8 mouse cellular contexts compared by ENCODE assay signal in genomic region chr19:5058801-5059771, GRCm38 (mm10). TPM values are rescaled to one million over a fixed set of nuclear protein-coding genes. Genes with fewer than 3 reads are reported as not detected.
DNase-seq lines count a peak whose midpoint lies in the region; ATAC-seq lines count a peak whose summit lies in the region.

No protein-coding gene starts in this region.

- no peak for ATAC-seq in neural tube, embryonic 11.5 days (ENCODE audit: insufficient read depth, low FRiP score, low TSS enrichment)
- ATAC-seq in forebrain, embryonic 14.5 days: no peak
- ATAC-seq in neural tube, embryonic 14.5 days (ENCODE audit: low read depth): no peak

- peak overlapping the region; percentile 20; the same call in 1 of the 2 replicates for H3K9ac ChIP-seq in neural tube, embryonic 11.5 days (ENCODE audit: low read length)
- peak overlapping the region; percentile 29; the same call in 1 of the 2 replicates for H3K9ac ChIP-seq in forebrain, embryonic 14.5 days (ENCODE audit: low read length)
- 0 out of 2 replicates have a peak overlapping the region, but pooled peaks have one; percentile 7 for H3K9ac ChIP-seq in neural tube, embryonic 14.5 days (replicated peaks; ENCODE audit: low read depth, low read length)

- no peak overlapping the region for H3K4me3 ChIP-seq in neural tube, embryonic 11.5 days (ENCODE audit: low read depth, low read length)
- H3K4me3 ChIP-seq in forebrain, embryonic 14.5 days (ENCODE audit: low read depth, low read length): no peak overlapping the region
- no peak overlapping the region for H3K4me3 ChIP-seq in neural tube, embryonic 14.5 days (ENCODE audit: low read depth, low read length)

- no peak overlapping the region for H3K27ac ChIP-seq in neural tube, embryonic 11.5 days (ENCODE audit: low read depth, low read length)
- H3K27ac ChIP-seq in forebrain, embryonic 14.5 days (ENCODE audit: low read depth, low read length): no peak overlapping the region
- no peak overlapping the region for H3K27ac ChIP-seq in neural tube, embryonic 14.5 days (ENCODE audit: low read depth, low read length)

- H3K27me3 ChIP-seq in neural tube, embryonic 11.5 days (ENCODE audit: control insufficient read depth, insufficient read depth, low read length): no peaks in the 10 kb centered on the region; the same call in 1 of the 2 replicates
- no peaks in the 10 kb centered on the region for H3K27me3 ChIP-seq in forebrain, embryonic 14.5 days (replicated peaks; ENCODE audit: control insufficient read depth, insufficient read depth, low read length)
- no peaks in the 10 kb centered on the region for H3K27me3 ChIP-seq in neural tube, embryonic 14.5 days (ENCODE audit: control insufficient read depth, insufficient read depth, low read length)

- no peak for DNase-seq in neural tube, embryonic 11.5 days (ENCODE audit: low spot score)
- DNase-seq in neural tube, embryonic 10.5 days (ENCODE audit: extremely low spot score, low spot score): no peak
- no peak for DNase-seq in forebrain, embryonic 14.5 days (ENCODE audit: low spot score)
- peak; percentile 37 to 51 for DNase-seq in kidney, postnatal 25 days
- DNase-seq in cerebellum, adult 9-10 months: no peak
- no peak for DNase-seq in thymus, adult 18-20 months
- DNase-seq in layer of hippocampus, postnatal 10 days (ENCODE audit: low spot score in 2 of 2): no peak

- 17% methylated on average over 10 of the region's 10 CpGs for WGBS in neural tube, embryonic 11.5 days
- WGBS in forebrain, embryonic 14.5 days: 18% methylated on average over 10 of the region's 10 CpGs
- 19% methylated on average over 10 of the region's 10 CpGs for WGBS in neural tube, embryonic 14.5 days

- no peak overlapping the region for H3K4me2 ChIP-seq in neural tube, embryonic 11.5 days (ENCODE audit: low read depth)
- no peak overlapping the region for H3K4me2 ChIP-seq in forebrain, embryonic 14.5 days (ENCODE audit: low read length)
- no peak overlapping the region for H3K4me2 ChIP-seq in neural tube, embryonic 14.5 days (ENCODE audit: low read depth, low read length)

- 0 out of 2 replicates have a peak, but pooled peaks cover 12% of the 10 kb centered on the region for H3K4me1 ChIP-seq in neural tube, embryonic 11.5 days (ENCODE audit: control insufficient read depth, insufficient read depth, low read length)
- H3K4me1 ChIP-seq in forebrain, embryonic 14.5 days (ENCODE audit: control insufficient read depth, insufficient read depth, low read length): peaks cover 6% of the 10 kb centered on the region; the same call in 1 of the 2 replicates
- no peaks in the 10 kb centered on the region for H3K4me1 ChIP-seq in neural tube, embryonic 14.5 days (ENCODE audit: control insufficient read depth, insufficient read depth, low read length)

- no peaks in the 10 kb centered on the region for H3K9me3 ChIP-seq in neural tube, embryonic 11.5 days (ENCODE audit: control insufficient read depth, low read length)
- no peaks in the 10 kb centered on the region for H3K9me3 ChIP-seq in forebrain, embryonic 14.5 days (replicated peaks; ENCODE audit: control insufficient read depth, low read length)
- H3K9me3 ChIP-seq in neural tube, embryonic 14.5 days (ENCODE audit: control insufficient read depth, low read length): no peaks in the 10 kb centered on the region

- no peaks in the 10 kb centered on the region for H3K36me3 ChIP-seq in neural tube, embryonic 11.5 days (ENCODE audit: control insufficient read depth, insufficient read depth, low read length)
- H3K36me3 ChIP-seq in forebrain, embryonic 14.5 days (ENCODE audit: control insufficient read depth, insufficient read depth, low read length): no peaks in the 10 kb centered on the region
- no peaks in the 10 kb centered on the region for H3K36me3 ChIP-seq in neural tube, embryonic 14.5 days (ENCODE audit: control insufficient read depth, insufficient read depth, low read length)

RNA-seq across cellular contexts. Expression of gene Cd248, which starts 8.8 kb away (rescaled TPM):
- 30.1 and 34.7 TPM in 2 replicates for polyA plus RNA-seq in neural tube, embryonic 11.5 days (2014; fragmentation: Nextera tagmentation; extraction: Ambion mirVana)
- 12.5 and 16.2 TPM in 2 replicates for polyA plus RNA-seq in forebrain, embryonic 14.5 days (2014; fragmentation: Nextera tagmentation; extraction: Ambion mirVana)
- polyA plus RNA-seq in neural tube, embryonic 14.5 days (2014; fragmentation: Nextera tagmentation; extraction: Ambion mirVana): 6.3 and 26.4 TPM in 2 replicates
- total RNA-seq in layer of hippocampus, postnatal 10 days (2021): 10 to 100 TPM in 1 of 2 experiments, 1 to 10 TPM in 1; 9.9 to 10.2 TPM

RNA-seq across cellular contexts. Expression of gene Rin1, which starts 8.8 kb away (rescaled TPM):
- 1.1 and 2.3 TPM in 2 replicates for polyA plus RNA-seq in neural tube, embryonic 11.5 days (2014; fragmentation: Nextera tagmentation; extraction: Ambion mirVana)
- 1.3 and 1.4 TPM in 2 replicates for polyA plus RNA-seq in forebrain, embryonic 14.5 days (2014; fragmentation: Nextera tagmentation; extraction: Ambion mirVana)
- 0.62 and 0.86 TPM in 2 replicates for polyA plus RNA-seq in neural tube, embryonic 14.5 days (2014; fragmentation: Nextera tagmentation; extraction: Ambion mirVana)
- 10 to 100 TPM; 26.4 to 26.6 TPM for total RNA-seq in layer of hippocampus, postnatal 10 days (2021)

RNA-seq across cellular contexts. Expression of gene Brms1, which starts 17.9 kb away (rescaled TPM):
- polyA plus RNA-seq in neural tube, embryonic 11.5 days (2014; fragmentation: Nextera tagmentation; extraction: Ambion mirVana): 65.5 and 78.9 TPM in 2 replicates
- polyA plus RNA-seq in forebrain, embryonic 14.5 days (2014; fragmentation: Nextera tagmentation; extraction: Ambion mirVana): 56.2 and 56.8 TPM in 2 replicates
- polyA plus RNA-seq in neural tube, embryonic 14.5 days (2014; fragmentation: Nextera tagmentation; extraction: Ambion mirVana): 21.4 and 34.1 TPM in 2 replicates
- 10 to 100 TPM in 1 of 2 experiments, 1 to 10 TPM in 1; 8.7 to 11.9 TPM for total RNA-seq in layer of hippocampus, postnatal 10 days (2021)

RNA-seq across cellular contexts. Expression of gene AC124502.3, which starts 20.4 kb away (rescaled TPM):
- polyA plus RNA-seq in neural tube, embryonic 11.5 days (2014; fragmentation: Nextera tagmentation; extraction: Ambion mirVana): 1.2 and 2.8 TPM in 2 replicates
- polyA plus RNA-seq in forebrain, embryonic 14.5 days (2014; fragmentation: Nextera tagmentation; extraction: Ambion mirVana): 1.2 and 1.7 TPM in 2 replicates
- 2.1 and 3.0 TPM in 2 replicates for polyA plus RNA-seq in neural tube, embryonic 14.5 days (2014; fragmentation: Nextera tagmentation; extraction: Ambion mirVana)
- 1 to 10 TPM; 3.4 to 6.9 TPM for total RNA-seq in layer of hippocampus, postnatal 10 days (2021)

RNA-seq across cellular contexts. Expression of gene B4gat1, which starts 20.5 kb away (rescaled TPM):
- 37.9 and 39.8 TPM in 2 replicates for polyA plus RNA-seq in neural tube, embryonic 11.5 days (2014; fragmentation: Nextera tagmentation; extraction: Ambion mirVana)
- 45.4 and 55.1 TPM in 2 replicates for polyA plus RNA-seq in forebrain, embryonic 14.5 days (2014; fragmentation: Nextera tagmentation; extraction: Ambion mirVana)
- polyA plus RNA-seq in neural tube, embryonic 14.5 days (2014; fragmentation: Nextera tagmentation; extraction: Ambion mirVana): 92.5 and 108 TPM in 2 replicates
- 100 to 1,000 TPM; 125 to 126 TPM for total RNA-seq in layer of hippocampus, postnatal 10 days (2021)

Comparison
In these comparisons a context has a peak if more than half of its experiments do, and no peak if none do; other contexts are left out.
1. DNase-seq: peak in kidney, postnatal 25 days (2 of 2); none in neural tube, embryonic 11.5 days (single experiment), neural tube, embryonic 10.5 days (single experiment), forebrain, embryonic 14.5 days (single experiment), cerebellum, adult 9-10 months (single experiment), thymus, adult 18-20 months (0 of 2) and layer of hippocampus, postnatal 10 days (0 of 2).
2. Peak in every context shown above with its lines, with median percentiles within 50 percentile points of each other: H3K9ac ChIP-seq.